Mouse (Mus musculus) neural tube, embryonic 11.5 days (tissue): Measurements from ENCODE around the gene Nub1. TPM values are rescaled to one million over a fixed set of nuclear protein-coding genes. Genes with fewer than 3 reads are reported as not detected.

ENCODE experiments used
- ATAC-seq: fragments of 200-750 bp; cut with Nextera tagmentation; 2 replicates; pipeline ENCODE4 v1.8.0; 2017; ENCODE audit warnings: moderate number of reproducible peaks, mild to moderate bottlenecking, moderate TSS enrichment, moderate library complexity; ENCODE audit not compliant: insufficient read depth, low FRiP score, low TSS enrichment
- DNase-seq: peaks from one replicate; pipeline ENCODE4 v3.0.0-alpha.2; 2015; ENCODE audit warnings: low spot score
- H3K27ac ChIP-seq: fragments of 300-500 bp; sonication (generic); 2 replicates; pipeline ENCODE4 v1.5.1; 2014; ENCODE audit warnings: low read depth, mild to moderate bottlenecking, low read length
- H3K27me3 ChIP-seq: fragments of 300-500 bp; sonication (generic); 2 replicates; pipeline ENCODE4 v1.6.1; 2014; ENCODE audit warnings: mild to moderate bottlenecking, low read length, mixed read lengths; ENCODE audit not compliant: control insufficient read depth, insufficient read depth
- H3K36me3 ChIP-seq: fragments of 300-500 bp; sonication (generic); 2 replicates; pipeline ENCODE4 v1.6.1; 2014; ENCODE audit warnings: mild to moderate bottlenecking, low read length, moderate library complexity, mixed read lengths; ENCODE audit not compliant: control insufficient read depth, insufficient read depth
- H3K4me1 ChIP-seq: fragments of 300-500 bp; sonication (generic); 2 replicates; pipeline ENCODE4 v1.6.1; 2014; ENCODE audit warnings: low read length, mixed read lengths; ENCODE audit not compliant: control insufficient read depth, insufficient read depth
- H3K4me2 ChIP-seq: fragments of 300-500 bp; sonication (generic); 2 replicates; pipeline ENCODE4 v1.6.1; 2014; ENCODE audit warnings: low read depth, mild to moderate bottlenecking, moderate library complexity
- H3K4me3 ChIP-seq: fragments of 300-500 bp; sonication (generic); 2 replicates; pipeline ENCODE4 v1.5.1; 2014; ENCODE audit warnings: low read depth, low read length
- H3K9ac ChIP-seq: fragments of 300-500 bp; sonication (generic); 2 replicates; pipeline ENCODE4 v1.6.1; 2014; ENCODE audit warnings: mild to moderate bottlenecking, low read length
- H3K9me3 ChIP-seq: fragments of 300-500 bp; sonication (generic); 2 replicates; pipeline ENCODE4 v1.6.1; 2016; ENCODE audit warnings: low read length; ENCODE audit not compliant: control insufficient read depth
- WGBS: fragments of 180-500 bp; shearing (Covaris S2); extraction: QIAGEN DNeasy Blood & Tissue Kit; methylation state at CpG from one replicate; pipeline ENCODE4 v1.1.7; 2014; 5-methylcytosine and 5-hydroxymethylcytosine counted together
- polyA plus RNA-seq: library from polyadenylated mRNA; unstranded; fragments of >200 nt; fragmentation: Nextera tagmentation; extraction: Ambion mirVana; gene quantifications from 2 replicates; pipeline ENCODE4 v1.2.1, GENCODE M21; 2014

Nub1 gene
- polyA plus RNA-seq, 1 experiment from 2014 or later, result 41.8 TPM

- Histone ChIP-seq H3K36me3 (no peaks in the 10 kb centered on the region), H3K27ac (no peak overlapping the region), H3K4me3 (no peak overlapping the region), H3K9me3 (no peaks in the 10 kb centered on the region), H3K4me1 (peaks cover 2% of the 10 kb centered on the region; the same call in 1 of the 2 replicates), H3K9ac (no peak overlapping the region), H3K4me2 (no peak overlapping the region), H3K27me3 (no peaks in the 10 kb centered on the region)
- no peak for ATAC-seq
- WGBS, result 71% methylated on average over 3 of the region's 3 CpGs
- peak; percentile 2 for DNase-seq
These were observed 71.6 kb downstream of the Nub1 start for GRCm38 (mm10) chr5:24756931-24757330.

GRCm38 (mm10) chr5:24757816-24758215 lies 72.5 kb downstream of the Nub1 start, which contains the start of gene Crygn:
Gene Crygn (minus strand): TSS chr5:24758008.
- Histone ChIP-seq H3K36me3 (no peaks in the 10 kb centered on the region), H3K4me3 (no peak within 1 kb of the TSS), H3K4me1 (no peaks in the 10 kb centered on the region), H3K27me3 (no peaks in the 10 kb centered on the region), H3K27ac (no peak within 1 kb of the TSS), H3K9ac (no peak within 1 kb of the TSS), H3K4me2 (no peak within 1 kb of the TSS), H3K9me3 (no peaks in the 10 kb centered on the region)
- DNase-seq (no peak), ATAC-seq (no peak)
- WGBS, result 43% methylated on average over 18 of the region's 18 CpGs

Other genes starting within 250 kb of the Nub1 start
- 89.7 and 93.7 TPM in 2 replicates for gene Fastk, start 240.2 kb upstream of the Nub1 start, polyA plus RNA-seq
- gene Tmub1, start 237.7 kb upstream of the Nub1 start, polyA plus RNA-seq, result 31.5 and 33.1 TPM in 2 replicates
- 61.0 and 72.0 TPM in 2 replicates for gene Agap3, start 233.4 kb upstream of the Nub1 start, polyA plus RNA-seq
- gene Gbx1, start 158.3 kb upstream of the Nub1 start, polyA plus RNA-seq, result 0.92 and 1.3 TPM in 2 replicates
- 0.38 TPM in 1 of 2 replicates, not detected in the other for gene Asb10, start 144.6 kb upstream of the Nub1 start, polyA plus RNA-seq
- gene 4931409K22Rik, start 128.7 kb upstream of the Nub1 start, polyA plus RNA-seq, result not detected in 2 replicates
- gene Abcf2, start 108.1 kb upstream of the Nub1 start, polyA plus RNA-seq, result 136 and 147 TPM in 2 replicates
- 10.3 and 13.0 TPM in 2 replicates for gene Chpf2, start 98.8 kb upstream of the Nub1 start, polyA plus RNA-seq
- 43.7 and 49.3 TPM in 2 replicates for gene Smarcd3, start 61.1 kb upstream of the Nub1 start, polyA plus RNA-seq
- gene Wdr86, start 45.2 kb downstream of the Nub1 start, polyA plus RNA-seq, result 14.2 and 16.9 TPM in 2 replicates
- not detected in 2 replicates for gene Crygn, start 72.5 kb downstream of the Nub1 start, polyA plus RNA-seq
- 175 and 188 TPM in 2 replicates for gene Rheb, start 157.1 kb downstream of the Nub1 start, polyA plus RNA-seq